Mouse (Mus musculus): ENCODE results near the gene Tmem87b. TPM values are rescaled to one million over a fixed set of nuclear protein-coding genes. Genes with fewer than 3 reads are reported as not detected.

Tmem87b gene
- polyA plus RNA-seq, 1 experiment from 2014 or later, result 45.3 TPM

GRCm38 (mm10) chr2:128838611-128839010 lies 20.7 kb downstream of the Tmem87b start:
- ATAC-seq, result no peak
- H3K27ac ChIP-seq (ENCODE audit: low read length), result no peak overlapping the region
- WGBS, result 84% methylated on average over 3 of the region's 3 CpGs
- no peak overlapping the region for H3K4me2 ChIP-seq (ENCODE audit: low read length)
- no peak overlapping the region for H3K4me3 ChIP-seq (replicated peaks; ENCODE audit: low read length)
- H3K27me3 ChIP-seq (replicated peaks; ENCODE audit: control insufficient read depth, insufficient read depth, low read length), result no peaks in the 10 kb centered on the region
- no peaks in the 10 kb centered on the region for H3K4me1 ChIP-seq (replicated peaks; ENCODE audit: control insufficient read depth, insufficient read depth, low read length)
- no peaks in the 10 kb centered on the region for H3K9me3 ChIP-seq (ENCODE audit: control insufficient read depth, low read length)
- H3K36me3 ChIP-seq (ENCODE audit: control insufficient read depth, insufficient read depth), result peaks cover 30% of the 10 kb centered on the region
- H3K9ac ChIP-seq (replicated peaks; ENCODE audit: low read depth, low read length), result no peak overlapping the region

DNA sequence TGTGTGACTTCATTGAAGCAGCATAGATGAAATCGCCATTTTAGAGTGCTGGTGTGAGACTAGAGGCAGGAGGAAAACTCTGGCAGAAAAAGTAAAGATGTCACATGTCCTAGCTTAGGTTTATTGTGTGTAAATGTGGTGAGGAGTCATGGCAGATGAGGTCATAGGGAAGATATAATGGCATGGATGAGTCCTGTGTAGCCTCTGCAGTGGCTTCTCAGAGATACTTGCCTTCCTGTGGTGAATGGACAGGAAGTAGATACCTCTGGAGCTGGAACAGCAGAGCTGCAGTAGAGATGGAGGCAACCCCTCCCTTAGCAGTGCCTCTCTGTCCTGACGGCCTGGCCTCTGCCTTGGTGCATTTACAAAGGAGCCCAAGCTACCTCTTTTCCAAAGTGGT lies 21.6 kb downstream of the Tmem87b start:
- no peak overlapping the region for H3K9ac ChIP-seq (replicated peaks; ENCODE audit: low read depth, low read length)
- H3K9me3 ChIP-seq (ENCODE audit: control insufficient read depth, low read length), result no peaks in the 10 kb centered on the region
- WGBS, result 84% methylated on average over 2 of the region's 2 CpGs
- peaks cover 27% of the 10 kb centered on the region for H3K36me3 ChIP-seq (ENCODE audit: control insufficient read depth, insufficient read depth)
- H3K4me1 ChIP-seq (replicated peaks; ENCODE audit: control insufficient read depth, insufficient read depth, low read length), result no peaks in the 10 kb centered on the region
- no peaks in the 10 kb centered on the region for H3K27me3 ChIP-seq (replicated peaks; ENCODE audit: control insufficient read depth, insufficient read depth, low read length)
- no peak for ATAC-seq
- H3K4me3 ChIP-seq (replicated peaks; ENCODE audit: low read length), result no peak overlapping the region
- H3K27ac ChIP-seq (ENCODE audit: low read length), result no peak overlapping the region
- H3K4me2 ChIP-seq (ENCODE audit: low read length), result no peak overlapping the region

- H3K9ac ChIP-seq (replicated peaks; ENCODE audit: low read depth, low read length), result no peak overlapping the region
- WGBS, result 90% methylated on average over 8 of the region's 8 CpGs
- ATAC-seq, result no peak
- H3K4me3 ChIP-seq (replicated peaks; ENCODE audit: low read length), result no peak overlapping the region
- no peak overlapping the region for H3K27ac ChIP-seq (ENCODE audit: low read length)
- H3K4me1 ChIP-seq (replicated peaks; ENCODE audit: control insufficient read depth, insufficient read depth, low read length), result no peaks in the 10 kb centered on the region
- no peaks in the 10 kb centered on the region for H3K27me3 ChIP-seq (replicated peaks; ENCODE audit: control insufficient read depth, insufficient read depth, low read length)
- peaks cover 29% of the 10 kb centered on the region for H3K36me3 ChIP-seq (ENCODE audit: control insufficient read depth, insufficient read depth)
- no peak overlapping the region for H3K4me2 ChIP-seq (ENCODE audit: low read length)
- H3K9me3 ChIP-seq (ENCODE audit: control insufficient read depth, low read length), result no peaks in the 10 kb centered on the region
Measured at GRCm38 (mm10) chr2:128842437-128842836, 24.5 kb downstream of the Tmem87b start.

- peaks cover 28% of the 10 kb centered on the region for H3K36me3 ChIP-seq (ENCODE audit: control insufficient read depth, insufficient read depth)
- no peak for ATAC-seq
Measured at GRCm38 (mm10) chr2:128850036-128850435, 32.1 kb downstream of the Tmem87b start.

GRCm38 (mm10) chr2:128856673-128857072 lies 38.8 kb downstream of the Tmem87b start:
- 88% methylated on average over 1 of the region's 1 CpGs for WGBS
- ATAC-seq, result no peak
- Histone ChIP-seq H3K9ac (replicated peaks; ENCODE audit: low read depth, low read length) (no peak overlapping the region), H3K4me3 (replicated peaks; ENCODE audit: low read length) (no peak overlapping the region), H3K4me1 (replicated peaks; ENCODE audit: control insufficient read depth, insufficient read depth, low read length) (no peaks in the 10 kb centered on the region), H3K9me3 (ENCODE audit: control insufficient read depth, low read length) (no peaks in the 10 kb centered on the region), H3K4me2 (ENCODE audit: low read length) (no peak overlapping the region), H3K36me3 (ENCODE audit: control insufficient read depth, insufficient read depth) (peaks cover 7% of the 10 kb centered on the region), H3K27me3 (replicated peaks; ENCODE audit: control insufficient read depth, insufficient read depth, low read length) (no peaks in the 10 kb centered on the region), H3K27ac (ENCODE audit: low read length) (no peak overlapping the region)

More at GRCm38 (mm10) chr2:128850036-128850435, 32.1 kb downstream of the Tmem87b start:
- Histone ChIP-seq H3K4me1 (replicated peaks; ENCODE audit: control insufficient read depth, insufficient read depth, low read length) (no peaks in the 10 kb centered on the region), H3K27me3 (replicated peaks; ENCODE audit: control insufficient read depth, insufficient read depth, low read length) (no peaks in the 10 kb centered on the region), H3K9me3 (ENCODE audit: control insufficient read depth, low read length) (no peaks in the 10 kb centered on the region), H3K9ac (replicated peaks; ENCODE audit: low read depth, low read length) (no peak overlapping the region), H3K4me3 (replicated peaks; ENCODE audit: low read length) (no peak overlapping the region), H3K4me2 (ENCODE audit: low read length) (no peak overlapping the region), H3K27ac (ENCODE audit: low read length) (no peak overlapping the region)
- WGBS, result 100% methylated on average over 2 of the region's 2 CpGs

- WGBS, result 87% methylated on average over 6 of the region's 6 CpGs
- no peak for ATAC-seq
- Histone ChIP-seq H3K4me1 (replicated peaks; ENCODE audit: control insufficient read depth, insufficient read depth, low read length) (peaks cover 6% of the 10 kb centered on the region), H3K27me3 (replicated peaks; ENCODE audit: control insufficient read depth, insufficient read depth, low read length) (peaks cover 4% of the 10 kb centered on the region; the same call in 1 of the 2 replicates), H3K36me3 (ENCODE audit: control insufficient read depth, insufficient read depth) (no peaks in the 10 kb centered on the region), H3K27ac (ENCODE audit: low read length) (no peak overlapping the region), H3K4me2 (ENCODE audit: low read length) (no peak overlapping the region), H3K4me3 (replicated peaks; ENCODE audit: low read length) (no peak overlapping the region), H3K9ac (replicated peaks; ENCODE audit: low read depth, low read length) (no peak overlapping the region), H3K9me3 (ENCODE audit: control insufficient read depth, low read length) (no peaks in the 10 kb centered on the region)
Measured at GRCm38 (mm10) chr2:128858962-128859361, 41.0 kb downstream of the Tmem87b start.

DNA sequence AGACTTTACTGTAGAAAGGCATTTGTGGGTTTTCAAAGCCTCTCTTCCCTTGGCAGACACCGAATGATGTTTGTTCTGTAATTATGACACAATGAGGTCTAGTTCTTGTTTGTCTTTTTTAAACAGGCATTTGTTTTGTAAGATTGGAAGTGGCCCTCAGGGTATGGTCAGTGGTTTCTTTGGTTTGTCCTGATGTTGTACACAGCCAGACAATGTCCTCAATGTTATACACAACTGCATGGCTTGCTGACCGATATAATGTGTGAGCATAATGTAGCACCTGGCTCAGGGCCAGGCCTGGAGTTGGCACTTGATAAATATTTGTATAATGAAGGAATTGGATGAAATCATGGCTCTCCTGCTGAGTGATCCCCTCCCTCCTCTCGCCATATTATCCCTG lies 41.9 kb downstream of the Tmem87b start:
- Histone ChIP-seq H3K27ac (ENCODE audit: low read length) (no peak overlapping the region), H3K36me3 (ENCODE audit: control insufficient read depth, insufficient read depth) (no peaks in the 10 kb centered on the region), H3K9ac (replicated peaks; ENCODE audit: low read depth, low read length) (no peak overlapping the region), H3K4me2 (ENCODE audit: low read length) (no peak overlapping the region), H3K4me1 (replicated peaks; ENCODE audit: control insufficient read depth, insufficient read depth, low read length) (peaks cover 7% of the 10 kb centered on the region), H3K4me3 (replicated peaks; ENCODE audit: low read length) (no peak overlapping the region), H3K27me3 (replicated peaks; ENCODE audit: control insufficient read depth, insufficient read depth, low read length) (peaks cover 4% of the 10 kb centered on the region; the same call in 1 of the 2 replicates), H3K9me3 (ENCODE audit: control insufficient read depth, low read length) (no peaks in the 10 kb centered on the region)
- WGBS, result 20% methylated on average over 3 of the region's 3 CpGs
- peak; percentile 37 for ATAC-seq

- Histone ChIP-seq H3K27ac (ENCODE audit: low read length) (no peak within 1 kb of the TSS), H3K4me1 (replicated peaks; ENCODE audit: control insufficient read depth, insufficient read depth, low read length) (peaks cover 7% of the 10 kb centered on the region), H3K27me3 (replicated peaks; ENCODE audit: control insufficient read depth, insufficient read depth, low read length) (peaks cover 4% of the 10 kb centered on the region; the same call in 1 of the 2 replicates), H3K9me3 (ENCODE audit: control insufficient read depth, low read length) (no peaks in the 10 kb centered on the region), H3K4me3 (replicated peaks; ENCODE audit: low read length) (peak within 1 kb of the TSS; percentile 55), H3K9ac (replicated peaks; ENCODE audit: low read depth, low read length) (peak within 1 kb of the TSS; percentile 68), H3K36me3 (ENCODE audit: control insufficient read depth, insufficient read depth) (no peaks in the 10 kb centered on the region), H3K4me2 (ENCODE audit: low read length) (peak within 1 kb of the TSS; percentile 96)
- WGBS, result 93% methylated on average over 9 of the region's 9 CpGs
- ATAC-seq, result no peak
Measured at GRCm38 (mm10) chr2:128862636-128863035, 44.7 kb downstream of the Tmem87b start, which contains the start of gene Fbln7. Gene Fbln7, plus strand, starts transcription at chr2:128862981.

GRCm38 (mm10) chr2:128863777-128864331 lies 45.9 kb downstream of the Tmem87b start:
- Histone ChIP-seq H3K9me3 (ENCODE audit: control insufficient read depth, low read length) (no peaks in the 10 kb centered on the region), H3K27me3 (replicated peaks; ENCODE audit: control insufficient read depth, insufficient read depth, low read length) (peaks cover 4% of the 10 kb centered on the region; the same call in 1 of the 2 replicates), H3K27ac (ENCODE audit: low read length) (no peak overlapping the region), H3K36me3 (ENCODE audit: control insufficient read depth, insufficient read depth) (no peaks in the 10 kb centered on the region), H3K4me2 (ENCODE audit: low read length) (peak overlapping the region; percentile 96), H3K4me1 (replicated peaks; ENCODE audit: control insufficient read depth, insufficient read depth, low read length) (peaks cover 7% of the 10 kb centered on the region), H3K4me3 (replicated peaks; ENCODE audit: low read length) (peak overlapping the region; percentile 55), H3K9ac (replicated peaks; ENCODE audit: low read depth, low read length) (peak overlapping the region; percentile 68)
- under 1% methylated on average over 38 of the region's 38 CpGs for WGBS
- peak; percentile 83 for ATAC-seq

Measured in forebrain, embryonic 16.5 days (tissue).